Mouse (Mus musculus): ENCODE results near the gene Hmgn1. TPM values are rescaled to one million over a fixed set of nuclear protein-coding genes. Genes with fewer than 3 reads are reported as not detected.

Hmgn1 gene
- polyA plus RNA-seq, 1 experiment, result 38.0 TPM

GRCm38 (mm10) chr16:96081331-96081730 lies 46.2 kb downstream of the Hmgn1 start:
- peaks cover 2% of the 10 kb centered on the region for H3K4me1 ChIP-seq (ENCODE audit: control insufficient read depth, insufficient read depth, low read length)
- under 1% methylated on average over 25 of the region's 28 CpGs for WGBS
- peak; percentile 95 for DNase-seq
- no peak for TF ChIP-seq CTCF (IDR thresholded peaks at IDR 0.05; ENCODE audit: insufficient read depth, low read length)
- TF ChIP-seq POLR2A (IDR thresholded peaks at IDR 0.05; ENCODE audit: borderline replicate concordance, extremely low read depth, low read depth, low read length), result no peak
- peak overlapping the region; percentile 91 for H3K4me3 ChIP-seq (replicated peaks; ENCODE audit: extremely low read depth, low read depth, low read length)

GRCm38 (mm10) chr16:96080524-96080923 lies 47.0 kb downstream of the Hmgn1 start:
- H3K4me3 ChIP-seq (replicated peaks; ENCODE audit: extremely low read depth, low read depth, low read length), result no peak overlapping the region

More at GRCm38 (mm10) chr16:96080524-96080923, 47.0 kb downstream of the Hmgn1 start:
- TF ChIP-seq POLR2A (IDR thresholded peaks at IDR 0.05; ENCODE audit: borderline replicate concordance, extremely low read depth, low read depth, low read length), result no peak
- no peak for TF ChIP-seq CTCF (IDR thresholded peaks at IDR 0.05; ENCODE audit: insufficient read depth, low read length)
- peaks cover 2% of the 10 kb centered on the region for H3K4me1 ChIP-seq (ENCODE audit: control insufficient read depth, insufficient read depth, low read length)
- 75% methylated on average over 7 of the region's 7 CpGs for WGBS
- DNase-seq, result no peak

Other genes starting within 250 kb of the Hmgn1 start
- 8.5 and 11.0 TPM in 2 replicates for gene Psmg1, start 136.8 kb downstream of the Hmgn1 start, polyA plus RNA-seq (2012; rRNA removed)
- 24.5 and 27.4 TPM in 2 replicates for gene Brwd1, start 45.2 kb downstream of the Hmgn1 start, polyA plus RNA-seq (2012; rRNA removed)
- gene Wrb, start 17.7 kb upstream of the Hmgn1 start, polyA plus RNA-seq (2012; rRNA removed), result 81.5 and 84.8 TPM in 2 replicates
- 0.91 and 1.0 TPM in 2 replicates for gene Lca5l, start 64.5 kb upstream of the Hmgn1 start, polyA plus RNA-seq (2012; rRNA removed)
- 8.4 and 18.2 TPM in 2 replicates for gene Sh3bgr, start 72.7 kb upstream of the Hmgn1 start, polyA plus RNA-seq (2012; rRNA removed)
- 0.35 TPM in 1 of 2 replicates, not detected in the other for gene B3galt5, start 108.1 kb upstream of the Hmgn1 start, polyA plus RNA-seq (2012; rRNA removed)